Mouse (Mus musculus) ES-Bruce4 (cell line): ENCODE measurements at regions not wholly inside any gene's neighbourhood (a gene's known extent, or its start where the extent isn't known, plus 50 kb on each side); places are given as distances from the start of the nearest gene placed in this dataset.

Source experiments
- CTCF ChIP-seq: IDR thresholded peaks from one replicate; pipeline ENCODE4 v1.8.1; 2011; ENCODE audit warnings: low read depth, low read length
- POLR2A ChIP-seq: IDR thresholded peaks from one replicate; pipeline ENCODE4 v1.8.1; 2011; ENCODE audit warnings: low read length; ENCODE audit not compliant: insufficient read depth

DNA sequence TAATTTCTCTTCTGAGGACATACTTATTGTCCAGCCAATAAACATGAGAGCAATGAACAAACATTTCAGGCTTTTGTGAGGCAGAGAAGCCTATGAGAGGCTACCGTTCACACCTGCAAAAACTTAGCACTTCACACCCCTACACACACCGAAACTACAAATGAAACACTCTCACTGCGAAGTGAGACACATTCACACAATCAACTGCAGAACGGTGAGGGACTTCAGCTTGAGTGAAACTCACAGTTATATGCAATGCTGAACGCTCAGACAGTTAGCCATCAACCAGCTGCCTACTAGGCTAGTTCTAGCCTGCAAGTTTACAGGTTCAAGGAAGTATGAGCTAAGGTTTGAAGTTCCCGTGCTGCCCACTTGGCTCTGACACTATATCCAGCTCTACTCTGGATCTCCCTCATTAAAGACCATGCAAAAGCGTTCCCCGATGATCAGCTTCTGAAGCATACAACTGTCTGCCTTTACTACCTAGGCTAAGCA, 75.4 kb upstream of the Rasgrp1 start:
- TF ChIP-seq CTCF = no peak
- no peak for TF ChIP-seq POLR2A
